Mouse (Mus musculus) intestine, postnatal 0 days (tissue): Measurements from ENCODE around the gene Ttc7. TPM values are rescaled to one million over a fixed set of nuclear protein-coding genes. Genes with fewer than 3 reads are reported as not detected.
A peak's percentile ranks its signal among the peaks of the same experiment; 100 is the strongest.

Experiments
- ATAC-seq: fragments of 200-750 bp; cut with Nextera tagmentation; 2 replicates; pipeline ENCODE4 v1.8.0; 2017; ENCODE audit warnings: mild to moderate bottlenecking, moderate TSS enrichment, moderate library complexity
- H3K27ac ChIP-seq: fragments of 300-500 bp; sonication (generic); 2 replicates; pipeline ENCODE4 v1.5.1; 2014; ENCODE audit warnings: mild to moderate bottlenecking, low read depth, low read length, moderate library complexity
- H3K27me3 ChIP-seq: fragments of 300-500 bp; sonication (generic); replicated peaks from 2 replicates; pipeline ENCODE4 v1.6.1; 2014; ENCODE audit warnings: low read length, mixed read lengths; ENCODE audit not compliant: control insufficient read depth, insufficient read depth
- H3K36me3 ChIP-seq: fragments of 300-500 bp; sonication (generic); 2 replicates; pipeline ENCODE4 v1.6.1; 2014; ENCODE audit warnings: mild to moderate bottlenecking, moderate library complexity; ENCODE audit not compliant: control insufficient read depth, insufficient read depth
- H3K4me1 ChIP-seq: fragments of 300-500 bp; sonication (generic); replicated peaks from 2 replicates; pipeline ENCODE4 v1.6.1; 2014; ENCODE audit warnings: antibody characterized with exemption, low read length, mixed read lengths; ENCODE audit not compliant: control insufficient read depth, insufficient read depth
- H3K4me2 ChIP-seq: fragments of 300-500 bp; sonication (generic); replicated peaks from 2 replicates; pipeline ENCODE4 v1.6.1; 2014; ENCODE audit warnings: low read depth, mild to moderate bottlenecking, moderate library complexity
- H3K4me3 ChIP-seq: fragments of 300-500 bp; sonication (generic); 2 replicates; pipeline ENCODE4 v1.5.1; 2014; ENCODE audit warnings: low read depth, low read length
- H3K9ac ChIP-seq: fragments of 300-500 bp; sonication (generic); 2 replicates; pipeline ENCODE4 v1.6.1; 2014; ENCODE audit warnings: mild to moderate bottlenecking, low read depth, low read length
- H3K9me3 ChIP-seq: fragments of 300-500 bp; sonication (generic); 2 replicates; pipeline ENCODE4 v1.6.1; 2016; ENCODE audit warnings: mixed run types; ENCODE audit not compliant: control insufficient read depth
- CTCF ChIP-seq: sonication (generic); IDR thresholded peaks from 2 replicates; pipeline ENCODE4 v1.5.1; 2016; ENCODE audit warnings: low read depth, mild to moderate bottlenecking, control low read depth, antibody characterized with exemption, moderate library complexity
- WGBS: fragments of 180-500 bp; shearing (Covaris S2); extraction: QIAGEN DNeasy Blood & Tissue Kit; methylation state at CpG from one replicate; pipeline ENCODE4 v1.1.7; 2014; 5-methylcytosine and 5-hydroxymethylcytosine counted together
- polyA plus RNA-seq: library from polyadenylated mRNA; unstranded; fragments of >200 nt; fragmentation: Nextera tagmentation; extraction: Ambion mirVana; gene quantifications from 2 replicates; pipeline ENCODE4 v1.2.1, GENCODE M21; 2015

The Ttc7 gene
- polyA plus RNA-seq, 1 experiment from 2014 or later, result 61.7 TPM

DNA sequence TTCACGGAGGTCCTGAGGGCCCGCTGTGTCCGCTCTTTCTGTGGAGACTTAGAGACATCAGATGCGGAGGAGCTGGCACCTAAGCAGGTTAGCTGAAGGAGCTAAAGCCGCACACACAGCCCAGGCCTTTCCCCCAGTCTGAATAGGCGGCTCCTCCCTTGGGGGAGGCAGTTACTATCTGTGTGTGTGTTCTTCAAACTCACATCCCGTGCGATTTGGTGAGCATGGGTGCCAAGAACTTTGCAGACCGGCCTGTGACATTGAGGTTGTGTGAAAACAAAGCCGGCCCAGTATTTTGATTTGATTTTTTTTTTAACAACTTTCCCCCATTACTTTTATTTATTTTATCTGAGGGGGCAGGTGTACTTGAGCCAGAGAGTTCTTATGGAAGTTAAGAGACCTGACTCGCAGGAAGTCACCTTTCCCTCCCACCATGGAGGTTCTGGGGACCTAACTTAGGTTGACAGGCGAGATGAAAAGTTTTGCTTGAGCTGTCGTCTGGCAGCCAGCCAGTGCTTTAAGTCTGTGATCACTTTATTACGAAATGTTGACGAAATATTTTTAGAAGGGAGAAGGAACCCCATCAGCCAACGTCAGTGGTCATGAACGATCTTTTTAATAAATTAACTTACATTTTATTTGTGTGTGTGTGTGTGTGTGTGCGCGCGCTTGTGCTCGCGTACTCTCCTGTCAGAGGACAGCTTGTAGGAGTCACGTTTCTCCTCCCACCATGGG is 3.2 kb downstream of the Ttc7 start:
- H3K27me3 ChIP-seq, result no peaks in the 10 kb centered on the region
- 0 out of 2 replicates have a peak overlapping the region, but pooled peaks have one; percentile 90 for H3K4me2 ChIP-seq
- no peaks in the 10 kb centered on the region for H3K9me3 ChIP-seq
- H3K9ac ChIP-seq, result 0 out of 2 replicates have a peak overlapping the region, but pooled peaks have one; percentile 2
- no peak for ATAC-seq
- H3K4me3 ChIP-seq, result no peak overlapping the region
- no peaks in the 10 kb centered on the region for H3K36me3 ChIP-seq
- no peak for TF ChIP-seq CTCF
- H3K4me1 ChIP-seq, result peaks cover 12% of the 10 kb centered on the region; the same call in 1 of the 2 replicates
- no peak overlapping the region for H3K27ac ChIP-seq
- 74% methylated on average over 23 of the region's 23 CpGs for WGBS

DNA sequence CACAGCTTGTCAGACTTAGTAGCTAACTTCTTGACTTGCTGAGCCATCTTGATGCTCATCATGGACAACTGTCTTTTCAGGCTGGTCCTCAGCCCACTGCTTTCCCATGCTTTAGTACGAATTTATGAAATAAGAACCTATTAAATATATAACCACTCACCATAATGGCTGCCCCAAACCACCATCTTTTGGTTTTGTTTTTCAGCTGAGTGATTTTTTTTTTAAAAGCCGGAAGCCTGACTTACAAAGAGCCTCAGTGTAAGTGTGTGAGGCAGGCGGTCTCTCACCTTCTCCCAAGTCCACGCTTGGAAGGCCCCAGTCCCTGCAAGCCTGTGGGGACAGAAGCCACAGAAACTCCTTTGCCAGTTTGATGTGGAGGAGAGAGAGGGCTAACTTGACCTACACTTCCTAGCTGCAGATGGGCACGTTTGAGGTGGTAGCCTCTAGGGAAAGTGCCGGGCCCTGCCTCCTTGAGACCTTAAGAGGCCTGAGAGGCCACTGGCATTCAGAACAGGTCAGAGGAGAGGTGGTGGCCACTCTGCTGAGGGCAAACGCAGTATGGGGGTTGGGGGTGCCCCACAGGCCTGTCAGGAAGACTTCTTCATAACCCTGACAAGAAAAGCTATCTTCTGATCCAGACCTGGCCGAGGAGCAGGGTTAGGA is 3.9 kb downstream of the Ttc7 start:
- no peak for TF ChIP-seq CTCF
- 74% methylated on average over 8 of the region's 8 CpGs for WGBS
- peaks cover 10% of the 10 kb centered on the region for H3K4me1 ChIP-seq
- H3K36me3 ChIP-seq, result no peaks in the 10 kb centered on the region; the same call in 1 of the 2 replicates
- H3K9me3 ChIP-seq, result no peaks in the 10 kb centered on the region
- ATAC-seq, result no peak
- no peak overlapping the region for H3K4me3 ChIP-seq
- H3K4me2 ChIP-seq, result no peak overlapping the region
- H3K9ac ChIP-seq, result no peak overlapping the region
- H3K27ac ChIP-seq, result no peak overlapping the region
- no peaks in the 10 kb centered on the region for H3K27me3 ChIP-seq

DNA sequence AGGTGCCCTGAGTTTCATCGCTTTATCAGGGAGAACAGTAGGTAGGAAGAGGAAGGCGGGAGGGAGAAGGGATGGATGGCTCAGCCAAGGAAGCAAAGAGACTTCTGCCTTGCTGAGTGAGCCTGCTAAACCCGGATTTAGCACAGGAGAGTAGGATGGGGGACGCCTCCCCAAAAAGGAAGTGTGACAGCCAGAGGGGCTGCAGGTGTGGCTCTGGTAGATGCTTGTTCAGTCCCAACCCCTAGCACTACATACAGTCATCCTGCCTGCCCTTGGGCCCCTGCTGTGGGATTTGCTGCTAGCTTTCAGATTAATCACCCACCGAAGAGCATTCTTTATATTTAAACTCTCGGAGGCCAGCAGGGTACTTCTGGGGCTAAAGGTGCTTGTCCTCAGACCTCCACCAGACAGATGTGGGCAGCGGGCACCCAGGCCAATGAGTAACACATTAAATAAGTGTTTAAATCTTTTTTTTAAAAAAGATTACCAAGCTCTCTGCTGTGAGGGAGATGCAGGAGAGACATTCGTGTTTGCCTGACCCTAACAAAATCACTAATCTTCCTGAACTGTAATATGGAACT is 4.6 kb downstream of the Ttc7 start:
- Histone ChIP-seq H3K4me3 (no peak overlapping the region), H3K27ac (no peak overlapping the region), H3K36me3 (no peaks in the 10 kb centered on the region; the same call in 1 of the 2 replicates), H3K9me3 (no peaks in the 10 kb centered on the region), H3K27me3 (no peaks in the 10 kb centered on the region), H3K4me2 (no peak overlapping the region), H3K9ac (no peak overlapping the region), H3K4me1 (peaks cover 12% of the 10 kb centered on the region; the same call in 1 of the 2 replicates)
- no peak for ATAC-seq
- no peak for TF ChIP-seq CTCF
- 70% methylated on average over 8 of the region's 8 CpGs for WGBS

DNA sequence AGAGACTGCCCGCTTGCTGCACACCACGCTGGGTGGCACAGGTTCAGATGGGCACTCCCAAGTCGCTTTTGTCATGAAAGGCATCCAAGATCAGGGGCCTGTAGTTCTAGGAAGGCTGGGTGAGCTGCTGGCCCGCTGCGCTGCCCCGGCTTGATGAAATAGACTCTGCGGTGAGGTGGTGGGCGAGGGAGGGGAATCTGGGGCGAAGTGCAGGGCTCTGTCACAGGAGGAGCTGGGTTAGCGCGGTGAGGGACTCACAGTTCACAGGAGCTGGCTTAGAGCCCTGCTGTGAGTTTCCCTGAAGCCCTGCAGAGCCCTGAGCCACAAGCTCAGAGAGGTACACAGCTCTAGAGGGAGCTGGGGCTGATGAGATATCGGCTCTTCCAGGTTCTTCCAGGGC is 5.4 kb downstream of the Ttc7 start:
- Histone ChIP-seq H3K4me3 (no peak overlapping the region), H3K36me3 (peaks cover 7% of the 10 kb centered on the region), H3K27me3 (no peaks in the 10 kb centered on the region), H3K9me3 (no peaks in the 10 kb centered on the region), H3K4me2 (no peak overlapping the region), H3K4me1 (peaks cover 12% of the 10 kb centered on the region; the same call in 1 of the 2 replicates), H3K9ac (no peak overlapping the region), H3K27ac (peak overlapping the region; percentile 83)
- no peak for ATAC-seq
- WGBS, result 63% methylated on average over 12 of the region's 12 CpGs
- TF ChIP-seq CTCF, result no peak

DNA sequence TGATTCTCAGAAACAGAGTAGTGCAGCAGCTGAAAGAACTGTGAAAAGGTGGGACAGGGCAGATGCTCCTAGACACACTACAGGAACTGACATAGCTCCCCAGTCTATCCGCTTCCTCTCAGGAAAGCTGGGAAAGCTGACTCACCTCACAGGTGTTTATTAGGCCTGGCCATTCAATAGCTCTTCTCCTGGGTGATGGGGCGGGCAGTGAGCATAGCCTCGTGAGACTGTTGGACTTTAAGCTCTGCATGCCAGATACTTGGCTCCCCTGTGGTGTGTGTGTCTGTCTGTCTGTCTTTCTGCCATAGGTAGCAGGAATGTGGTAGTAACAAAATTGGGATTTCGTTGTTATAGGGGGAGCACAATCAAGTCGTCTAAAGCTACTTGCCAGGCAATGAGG is 6.7 kb downstream of the Ttc7 start:
- H3K9me3 ChIP-seq, result no peaks in the 10 kb centered on the region
- H3K9ac ChIP-seq, result no peak overlapping the region
- no peak for TF ChIP-seq CTCF
- H3K4me3 ChIP-seq, result no peak overlapping the region
- peaks cover 12% of the 10 kb centered on the region; the same call in 1 of the 2 replicates for H3K4me1 ChIP-seq
- H3K27me3 ChIP-seq, result no peaks in the 10 kb centered on the region
- ATAC-seq, result peak; percentile 83
- no peak overlapping the region; the same call in 1 of the 2 replicates for H3K4me2 ChIP-seq
- peaks cover 20% of the 10 kb centered on the region for H3K36me3 ChIP-seq
- H3K27ac ChIP-seq, result peak overlapping the region; percentile 83
- WGBS, result 46% methylated on average over 5 of the region's 5 CpGs

DNA sequence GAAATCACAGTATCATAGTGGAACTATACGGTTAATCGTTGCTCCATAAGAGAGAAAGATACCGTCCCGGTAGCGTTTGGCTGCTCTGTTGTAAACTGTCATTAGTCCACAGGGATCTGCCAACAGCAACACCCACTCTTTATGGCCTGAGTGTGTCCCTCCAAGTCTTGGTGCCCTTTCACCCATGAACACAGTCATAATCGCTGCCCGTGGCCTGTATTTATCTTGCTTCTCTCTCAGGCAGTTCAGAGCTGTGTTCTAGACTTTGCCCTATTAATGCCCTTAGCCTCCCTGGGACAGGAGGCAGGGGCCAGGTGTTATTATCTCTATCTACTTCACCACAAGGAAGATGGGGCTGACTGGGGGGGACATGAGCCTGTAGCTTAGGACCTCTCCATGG is 8.4 kb downstream of the Ttc7 start:
- WGBS, result 37% methylated on average over 7 of the region's 7 CpGs

More for the DNA sequence above, 8.4 kb downstream of the Ttc7 start:
- Histone ChIP-seq H3K4me2 (peak overlapping the region; percentile 17; the same call in 1 of the 2 replicates), H3K9me3 (no peaks in the 10 kb centered on the region), H3K27me3 (no peaks in the 10 kb centered on the region), H3K4me1 (peaks cover 20% of the 10 kb centered on the region), H3K9ac (no peak overlapping the region), H3K27ac (peak overlapping the region; percentile 83), H3K4me3 (no peak overlapping the region), H3K36me3 (peaks cover 31% of the 10 kb centered on the region)
- TF ChIP-seq CTCF, result no peak
- peak; percentile 72 for ATAC-seq
